11 mouse cellular contexts compared by ENCODE assay signal in the genomic region with DNA sequence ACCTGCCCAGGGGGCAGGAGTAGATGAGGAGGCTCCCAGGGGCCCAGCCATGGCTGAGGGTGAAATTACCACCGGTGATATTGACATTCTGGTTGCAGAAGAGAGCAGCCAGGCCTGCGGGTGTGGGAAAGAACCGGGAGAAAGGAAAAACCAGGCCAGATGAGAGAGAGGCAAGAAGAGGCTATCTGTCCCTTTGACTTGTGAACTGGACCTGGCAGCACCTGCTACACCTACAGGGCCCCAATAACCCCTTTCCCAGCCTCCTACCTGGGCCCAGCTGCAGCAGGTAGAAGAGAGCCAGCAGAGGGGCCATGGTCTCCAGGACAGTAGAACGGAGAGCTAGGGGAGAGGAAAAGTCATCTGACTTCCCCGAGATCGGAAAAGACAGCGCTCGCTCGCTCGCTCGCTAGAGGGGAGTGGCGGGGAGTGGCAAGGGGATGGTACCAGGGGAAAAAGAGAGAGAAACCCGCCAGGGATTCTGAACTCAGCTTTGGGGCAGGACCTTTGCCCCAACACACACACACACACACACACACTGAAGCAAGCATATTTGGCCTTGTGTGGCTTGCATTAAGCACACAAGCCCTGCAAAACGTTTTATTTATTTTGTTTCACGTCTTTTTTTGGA. TPM values are rescaled to one million over a fixed set of nuclear protein-coding genes. Genes with fewer than 3 reads are reported as not detected.
DNase-seq lines count a peak whose midpoint lies in the region; ATAC-seq and TF ChIP-seq lines count a peak whose summit lies in the region.
"Had no signal": no experiment of that assay in that cellular context is flagged by ENCODE, and none has a peak within 500 bp of the region (broad histone marks: within the 10 kb centered on the region; RNA-seq: fewer than 3 reads in every experiment).

TSS of gene Gm20547 (minus strand) at position 360 of the 628 bp plus-strand sequence.

- H3K27ac ChIP-seq in midbrain, postnatal 0 days (ENCODE audit: low read depth, low read length) = no peak within 1 kb of the TSS
- no peak within 1 kb of the TSS for H3K27ac ChIP-seq in midbrain, embryonic 13.5 days
- no peak within 1 kb of the TSS for H3K27ac ChIP-seq in limb, embryonic 11.5 days (replicated peaks; ENCODE audit: low read depth, low read length)
- no peak within 1 kb of the TSS for H3K27ac ChIP-seq in stomach, postnatal 0 days (replicated peaks)

- H3K27me3 ChIP-seq in erythroblast, embryonic 14.5 days (ENCODE audit: control insufficient read depth) = no peaks in the 10 kb centered on the region
- 0 out of 2 replicates have a peak, but pooled peaks cover 6% of the 10 kb centered on the region for H3K27me3 ChIP-seq in midbrain, postnatal 0 days (ENCODE audit: insufficient read depth, low read length)
- peaks cover 12% of the 10 kb centered on the region for H3K27me3 ChIP-seq in midbrain, embryonic 13.5 days
- no peaks in the 10 kb centered on the region for H3K27me3 ChIP-seq in limb, embryonic 11.5 days (ENCODE audit: control insufficient read depth, insufficient read depth, low read length)
- no peaks in the 10 kb centered on the region for H3K27me3 ChIP-seq in stomach, postnatal 0 days (ENCODE audit: control insufficient read depth, insufficient read depth, low read length)

- no peak for DNase-seq in midbrain, postnatal 0 days (ENCODE audit: low spot score)
- no peak for DNase-seq in limb, embryonic 11.5 days (ENCODE audit: low spot score)
- DNase-seq in stomach, postnatal 0 days (ENCODE audit: low spot score) = no peak
- DNase-seq in embryo, embryonic 11 days = no peak
- no peak for DNase-seq in ovary, postnatal 10 days (ENCODE audit: low spot score)
- DNase-seq: B cell, adult 2 months; layer of hippocampus, postnatal 36 days had no signal

- ATAC-seq in erythroblast, adult 5-6 weeks (replicated peaks; ENCODE audit: low FRiP score, poor library complexity, severe bottlenecking) = no peak
- ATAC-seq in midbrain, postnatal 0 days (ENCODE audit: low FRiP score) = no peak
- no peak for ATAC-seq in midbrain, embryonic 13.5 days
- no peak for ATAC-seq in limb, embryonic 11.5 days (ENCODE audit: insufficient number of reproducible peaks, low FRiP score, low TSS enrichment, low read depth)
- peak; percentile 31; the same call in 1 of the 2 replicates for ATAC-seq in stomach, postnatal 0 days (ENCODE audit: low FRiP score, low TSS enrichment)

- H3K4me2 ChIP-seq in midbrain, postnatal 0 days (ENCODE audit: low read depth, low read length, poor library complexity, severe bottlenecking) = peak within 1 kb of the TSS; percentile 9; the same call in 1 of the 2 replicates
- no peak within 1 kb of the TSS for H3K4me2 ChIP-seq in midbrain, embryonic 13.5 days (replicated peaks)
- peak within 1 kb of the TSS; percentile 22; the same call in 1 of the 2 replicates for H3K4me2 ChIP-seq in limb, embryonic 11.5 days (ENCODE audit: low read depth, severe bottlenecking)
- peak within 1 kb of the TSS; percentile 31 for H3K4me2 ChIP-seq in stomach, postnatal 0 days (replicated peaks; ENCODE audit: low read depth)

- no peaks in the 10 kb centered on the region for H3K9me3 ChIP-seq in erythroblast, embryonic 14.5 days (ENCODE audit: control insufficient read depth, low read length)
- no peaks in the 10 kb centered on the region for H3K9me3 ChIP-seq in midbrain, postnatal 0 days (ENCODE audit: low read length)
- H3K9me3 ChIP-seq in midbrain, embryonic 13.5 days = no peaks in the 10 kb centered on the region
- H3K9me3 ChIP-seq in limb, embryonic 11.5 days (ENCODE audit: control insufficient read depth, low read length) = no peaks in the 10 kb centered on the region
- no peaks in the 10 kb centered on the region for H3K9me3 ChIP-seq in stomach, postnatal 0 days (ENCODE audit: control insufficient read depth, low read length)

- H3K4me1 ChIP-seq in erythroblast, embryonic 14.5 days (ENCODE audit: control insufficient read depth) = peaks cover 30% of the 10 kb centered on the region
- no peaks in the 10 kb centered on the region for H3K4me1 ChIP-seq in midbrain, postnatal 0 days (ENCODE audit: insufficient read depth, low read length)
- no peaks in the 10 kb centered on the region for H3K4me1 ChIP-seq in midbrain, embryonic 13.5 days (replicated peaks)
- H3K4me1 ChIP-seq in limb, embryonic 11.5 days (ENCODE audit: control insufficient read depth, insufficient read depth, low read length) = no peaks in the 10 kb centered on the region
- no peaks in the 10 kb centered on the region for H3K4me1 ChIP-seq in stomach, postnatal 0 days (replicated peaks; ENCODE audit: control insufficient read depth, insufficient read depth)

- H3K9ac ChIP-seq in midbrain, postnatal 0 days (replicated peaks; ENCODE audit: low read length, poor library complexity, severe bottlenecking) = no peak within 1 kb of the TSS
- no peak within 1 kb of the TSS for H3K9ac ChIP-seq in midbrain, embryonic 13.5 days (replicated peaks)
- H3K9ac ChIP-seq in limb, embryonic 11.5 days (ENCODE audit: low read length) = no peak within 1 kb of the TSS
- peak within 1 kb of the TSS; percentile 27; the same call in 1 of the 2 replicates for H3K9ac ChIP-seq in stomach, postnatal 0 days (ENCODE audit: low read length)

- TF ChIP-seq CTCF in midbrain, postnatal 0 days (IDR thresholded peaks at IDR 0.05) = no peak
- no peak for TF ChIP-seq CTCF in stomach, postnatal 0 days (IDR thresholded peaks at IDR 0.05; ENCODE audit: low read depth)

- H3K36me3 ChIP-seq in erythroblast, embryonic 14.5 days (ENCODE audit: control insufficient read depth) = no peaks in the 10 kb centered on the region
- H3K36me3 ChIP-seq in midbrain, postnatal 0 days (ENCODE audit: insufficient read depth, low read length) = no peaks in the 10 kb centered on the region
- H3K36me3 ChIP-seq in midbrain, embryonic 13.5 days = no peaks in the 10 kb centered on the region
- H3K36me3 ChIP-seq in limb, embryonic 11.5 days (ENCODE audit: control insufficient read depth, insufficient read depth, low read length) = no peaks in the 10 kb centered on the region
- no peaks in the 10 kb centered on the region for H3K36me3 ChIP-seq in stomach, postnatal 0 days (ENCODE audit: control insufficient read depth, insufficient read depth, low read length)

- peak within 1 kb of the TSS; percentile 41 for H3K4me3 ChIP-seq in erythroblast, embryonic 14.5 days (replicated peaks)
- H3K4me3 ChIP-seq in midbrain, postnatal 0 days (ENCODE audit: low read depth, low read length) = no peak within 1 kb of the TSS
- no peak within 1 kb of the TSS for H3K4me3 ChIP-seq in midbrain, embryonic 13.5 days (replicated peaks)
- no peak within 1 kb of the TSS for H3K4me3 ChIP-seq in limb, embryonic 11.5 days (ENCODE audit: low read depth, low read length)
- 0 out of 2 replicates have a peak within 1 kb of the TSS, but pooled peaks have one; percentile 2 for H3K4me3 ChIP-seq in stomach, postnatal 0 days (ENCODE audit: low read depth, low read length)

- TF ChIP-seq EP300 in stomach, postnatal 0 days (optimal IDR thresholded peaks at IDR 0.05) = no peak

- WGBS in midbrain, postnatal 0 days = 7% methylated on average over 15 of the region's 15 CpGs
- WGBS in midbrain, embryonic 13.5 days = 10% methylated on average over 15 of the region's 15 CpGs
- WGBS in limb, embryonic 11.5 days = 10% methylated on average over 15 of the region's 15 CpGs
- WGBS in stomach, postnatal 0 days = 9% methylated on average over 15 of the region's 15 CpGs

RNA-seq across cellular contexts. Expression of gene Gm20547, which starts in this region (rescaled TPM):
- not detected in 2 replicates for polyA plus RNA-seq in erythroblast, embryonic 14.5 days (2012)
- 1.5 TPM in 1 of 2 replicates, not detected in the other for total RNA-seq in erythroblast, adult 5-6 weeks (2015; ENCODE audit: low replicate concordance)
- total RNA-seq in erythroblast, adult 5-6 weeks (2017; ENCODE audit: low replicate concordance) = not detected in 2 replicates
- not detected in 2 replicates for total RNA-seq in midbrain, postnatal 0 days (2014; rRNA removed)
- polyA plus RNA-seq in midbrain, postnatal 0 days (2015; fragmentation: Nextera tagmentation; extraction: Ambion mirVana) = 0.10 and 0.25 TPM in 2 replicates
- 0.08 TPM in 1 of 2 replicates, not detected in the other for polyA plus RNA-seq in midbrain, embryonic 13.5 days (2015; fragmentation: Nextera tagmentation; extraction: Ambion mirVana)
- not detected in 2 replicates for polyA plus RNA-seq in limb, embryonic 11.5 days (2014; fragmentation: Nextera tagmentation; extraction: Ambion mirVana)
- polyA plus RNA-seq in stomach, postnatal 0 days (2015; fragmentation: Nextera tagmentation; extraction: Ambion mirVana) = not detected in 2 replicates
- total RNA-seq: layer of hippocampus, postnatal 36 days had no signal
- polyA plus RNA-seq: neural tube, embryonic 14.5 days had no signal

Comparison
In these comparisons a context has a peak if more than half of its experiments do, and no peak if none do; other contexts are left out.
1. Peak in ATAC-seq, H3K4me3 ChIP-seq, H3K9ac ChIP-seq and H3K4me2 ChIP-seq in stomach, postnatal 0 days; RNA of the gene not detected or under 1 TPM.